Mouse (Mus musculus) hindbrain, embryonic 13.5 days (tissue): Measurements from ENCODE around the gene Hormad2. TPM values are rescaled to one million over a fixed set of nuclear protein-coding genes. Genes with fewer than 3 reads are reported as not detected.

Source experiments
- ATAC-seq: fragments of 200-750 bp; cut with Nextera tagmentation; 2 replicates; pipeline ENCODE4 v1.8.0; 2017; ENCODE audit warnings: moderate TSS enrichment; ENCODE audit not compliant: low FRiP score
- H3K27ac ChIP-seq: fragments of 300-500 bp; sonication (generic); 2 replicates; pipeline ENCODE4 v1.5.1; 2015; ENCODE audit warnings: inconsistent platforms, mild to moderate bottlenecking, moderate library complexity
- H3K27me3 ChIP-seq: fragments of 300-500 bp; sonication (generic); 2 replicates; pipeline ENCODE4 v1.6.1; 2015; ENCODE audit warnings: mild to moderate bottlenecking, inconsistent platforms
- H3K36me3 ChIP-seq: fragments of 300-500 bp; sonication (generic); 2 replicates; pipeline ENCODE4 v1.6.1; 2015; ENCODE audit warnings: mild to moderate bottlenecking, inconsistent platforms
- H3K4me1 ChIP-seq: fragments of 300-500 bp; sonication (generic); replicated peaks from 2 replicates; pipeline ENCODE4 v1.6.1; 2015; ENCODE audit warnings: inconsistent platforms
- H3K4me2 ChIP-seq: fragments of 300-500 bp; sonication (generic); 2 replicates; pipeline ENCODE4 v1.6.1; 2015; ENCODE audit warnings: inconsistent platforms, mild to moderate bottlenecking, moderate library complexity
- H3K4me3 ChIP-seq: fragments of 300-500 bp; sonication (generic); 2 replicates; pipeline ENCODE4 v1.5.1; 2015; ENCODE audit warnings: mild to moderate bottlenecking, inconsistent platforms
- H3K9ac ChIP-seq: fragments of 300-500 bp; sonication (generic); 2 replicates; pipeline ENCODE4 v1.6.1; 2015; ENCODE audit warnings: mild to moderate bottlenecking, inconsistent platforms
- H3K9me3 ChIP-seq: fragments of 300-500 bp; sonication (generic); 2 replicates; pipeline ENCODE4 v1.6.1; 2016; ENCODE audit warnings: inconsistent platforms
- WGBS: fragments of 180-500 bp; shearing (Covaris S2); methylation state at CpG from one replicate; pipeline ENCODE4 v1.1.7; 2015; 5-methylcytosine and 5-hydroxymethylcytosine counted together
- polyA plus RNA-seq: library from polyadenylated mRNA; unstranded; fragments of >200 nt; fragmentation: Nextera tagmentation; extraction: Ambion mirVana; gene quantifications from 2 replicates; pipeline ENCODE4 v1.2.1, GENCODE M21; 2015

Hormad2 gene
- polyA plus RNA-seq, 1 experiment from 2014 or later, result not detected

- Histone ChIP-seq H3K4me1 (no peaks in the 10 kb centered on the region), H3K9ac (no peak overlapping the region), H3K27me3 (no peaks in the 10 kb centered on the region), H3K36me3 (no peaks in the 10 kb centered on the region), H3K4me3 (no peak overlapping the region), H3K4me2 (no peak overlapping the region), H3K9me3 (no peaks in the 10 kb centered on the region), H3K27ac (no peak overlapping the region)
- 90% methylated on average over 7 of the region's 7 CpGs for WGBS
- ATAC-seq, result no peak
Measured at GRCm38 (mm10) chr11:4382321-4382720, 58.6 kb downstream of the Hormad2 start.

GRCm38 (mm10) chr11:4379857-4380256 is 61.0 kb downstream of the Hormad2 start:
- Histone ChIP-seq H3K27me3 (no peaks in the 10 kb centered on the region), H3K36me3 (no peaks in the 10 kb centered on the region), H3K4me2 (no peak overlapping the region), H3K9me3 (no peaks in the 10 kb centered on the region), H3K4me3 (no peak overlapping the region), H3K27ac (no peak overlapping the region), H3K4me1 (no peaks in the 10 kb centered on the region), H3K9ac (no peak overlapping the region)
- 81% methylated on average over 4 of the region's 4 CpGs for WGBS
- no peak for ATAC-seq

DNA sequence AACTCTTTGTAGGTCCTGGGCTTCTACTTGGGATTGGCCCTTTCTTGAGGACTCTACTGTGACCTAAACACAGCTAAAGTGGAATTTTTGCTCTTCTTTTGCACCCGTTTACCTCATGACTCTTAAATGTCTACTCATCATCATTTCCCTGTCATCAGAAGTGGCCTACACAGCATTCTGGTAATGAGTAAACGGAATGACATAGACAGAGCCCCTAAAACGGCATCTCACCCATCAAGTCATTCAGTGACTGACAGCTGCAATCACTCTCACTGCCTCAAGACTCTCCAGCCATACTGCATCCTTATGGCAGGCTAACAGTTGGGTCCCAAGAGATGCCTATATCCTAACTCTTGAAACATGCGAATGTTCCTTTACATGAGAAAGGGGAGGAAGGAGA is 74.5 kb downstream of the Hormad2 start:
- 88% methylated on average over 4 of the region's 4 CpGs for WGBS
- H3K4me2 ChIP-seq, result no peak overlapping the region
- H3K4me3 ChIP-seq, result no peak overlapping the region
- no peak overlapping the region for H3K27ac ChIP-seq
- no peak overlapping the region for H3K9ac ChIP-seq
- ATAC-seq, result no peak
- H3K4me1 ChIP-seq, result no peaks in the 10 kb centered on the region
- no peaks in the 10 kb centered on the region for H3K27me3 ChIP-seq
- no peaks in the 10 kb centered on the region for H3K9me3 ChIP-seq
- H3K36me3 ChIP-seq, result no peaks in the 10 kb centered on the region

DNA sequence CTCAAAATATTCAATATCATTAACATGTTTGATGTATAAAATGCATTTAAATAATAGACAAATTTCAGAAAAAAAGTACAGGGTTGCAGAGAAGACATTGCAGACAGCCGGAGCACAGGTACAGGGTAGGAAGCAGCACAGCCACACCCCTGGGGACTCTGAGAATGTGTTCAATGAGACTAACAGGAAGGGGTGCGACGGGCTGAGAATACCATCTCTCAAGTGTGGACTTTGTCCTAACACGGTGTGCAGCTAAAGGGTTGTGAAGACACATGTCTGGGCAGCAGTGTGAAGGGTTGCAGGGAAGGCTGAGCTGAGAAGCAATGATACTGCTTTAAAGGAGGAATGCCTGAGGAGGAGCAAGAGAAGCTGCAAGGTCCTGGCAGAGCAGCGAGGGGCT is 85.5 kb downstream of the Hormad2 start:
- Histone ChIP-seq H3K9ac (no peak overlapping the region), H3K4me3 (no peak overlapping the region), H3K9me3 (no peaks in the 10 kb centered on the region), H3K27ac (no peak overlapping the region), H3K4me1 (no peaks in the 10 kb centered on the region), H3K27me3 (no peaks in the 10 kb centered on the region; the same call in 1 of the 2 replicates), H3K36me3 (no peaks in the 10 kb centered on the region), H3K4me2 (no peak overlapping the region)
- 68% methylated on average over 5 of the region's 5 CpGs for WGBS
- no peak for ATAC-seq

DNA sequence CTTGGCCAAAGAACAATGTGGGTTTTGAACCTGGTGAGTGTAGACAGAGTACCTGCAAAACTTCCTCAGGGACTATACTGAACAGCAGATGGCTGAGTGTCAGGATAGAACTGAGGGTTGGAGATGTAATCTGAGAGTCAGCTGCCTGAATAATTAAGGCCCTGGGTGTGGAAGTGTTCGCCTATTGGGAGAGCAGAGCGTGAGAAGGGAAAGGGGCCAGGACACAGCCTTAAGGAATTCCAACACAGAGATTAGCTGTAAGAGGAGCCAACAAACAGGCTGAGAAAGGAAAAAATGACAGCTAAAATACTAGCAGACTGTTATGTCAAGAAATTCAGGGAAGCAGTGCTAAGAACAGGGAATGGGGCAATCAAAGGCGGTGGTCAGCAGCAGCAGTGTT is 88.3 kb downstream of the Hormad2 start:
- Histone ChIP-seq H3K9ac (no peak overlapping the region), H3K36me3 (no peaks in the 10 kb centered on the region), H3K27me3 (no peaks in the 10 kb centered on the region; the same call in 1 of the 2 replicates), H3K27ac (no peak overlapping the region), H3K4me3 (no peak overlapping the region), H3K9me3 (no peaks in the 10 kb centered on the region), H3K4me2 (no peak overlapping the region), H3K4me1 (no peaks in the 10 kb centered on the region)
- ATAC-seq, result no peak
- WGBS, result 71% methylated on average over 3 of the region's 3 CpGs

DNA sequence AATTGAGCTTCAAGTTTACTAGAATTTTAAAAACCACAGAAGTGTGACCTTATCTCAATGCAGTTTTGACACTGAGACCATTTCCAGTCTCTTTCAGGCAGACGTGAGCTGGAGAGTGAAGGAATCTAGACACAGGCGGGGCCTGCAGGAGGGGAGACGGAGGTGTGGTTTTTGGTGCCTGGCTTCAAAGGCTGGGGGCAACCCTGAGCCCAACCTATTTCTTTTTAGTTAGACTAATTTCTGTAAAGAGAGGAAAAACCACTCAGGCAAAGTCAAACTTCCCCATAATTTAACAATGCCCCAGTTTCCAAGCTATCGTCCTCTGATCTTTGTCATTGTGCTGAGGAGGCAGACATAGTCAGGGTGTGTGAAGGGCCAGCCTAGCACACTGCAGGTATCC is 97.0 kb downstream of the Hormad2 start:
- 54% methylated on average over 4 of the region's 4 CpGs for WGBS
- Histone ChIP-seq H3K9ac (no peak overlapping the region), H3K27me3 (no peaks in the 10 kb centered on the region), H3K27ac (no peak overlapping the region), H3K9me3 (no peaks in the 10 kb centered on the region), H3K4me1 (no peaks in the 10 kb centered on the region), H3K36me3 (no peaks in the 10 kb centered on the region), H3K4me3 (no peak overlapping the region), H3K4me2 (no peak overlapping the region)
- ATAC-seq, result no peak

- no peaks in the 10 kb centered on the region for H3K9me3 ChIP-seq
- no peak overlapping the region for H3K27ac ChIP-seq
- no peaks in the 10 kb centered on the region for H3K27me3 ChIP-seq
- WGBS, result 64% methylated on average over 7 of the region's 7 CpGs
- no peak overlapping the region for H3K4me3 ChIP-seq
- ATAC-seq, result no peak
- no peaks in the 10 kb centered on the region for H3K4me1 ChIP-seq
- no peaks in the 10 kb centered on the region for H3K36me3 ChIP-seq
- no peak overlapping the region for H3K4me2 ChIP-seq
- no peak overlapping the region for H3K9ac ChIP-seq
Measured at GRCm38 (mm10) chr11:4342027-4342426, 98.9 kb downstream of the Hormad2 start.

- Histone ChIP-seq H3K4me1 (no peaks in the 10 kb centered on the region), H3K9me3 (no peaks in the 10 kb centered on the region), H3K4me2 (no peak overlapping the region), H3K27ac (no peak overlapping the region), H3K36me3 (no peaks in the 10 kb centered on the region), H3K4me3 (no peak overlapping the region), H3K9ac (no peak overlapping the region), H3K27me3 (no peaks in the 10 kb centered on the region)
- WGBS, result 95% methylated on average over 9 of the region's 9 CpGs
- ATAC-seq, result no peak
Measured at GRCm38 (mm10) chr11:4340109-4340779, 100.7 kb downstream of the Hormad2 start.

GRCm38 (mm10) chr11:4339275-4339674 is 101.6 kb downstream of the Hormad2 start:
- Histone ChIP-seq H3K4me3 (no peak overlapping the region), H3K36me3 (no peaks in the 10 kb centered on the region), H3K4me2 (no peak overlapping the region), H3K27me3 (no peaks in the 10 kb centered on the region), H3K9ac (no peak overlapping the region), H3K9me3 (no peaks in the 10 kb centered on the region), H3K4me1 (no peaks in the 10 kb centered on the region), H3K27ac (no peak overlapping the region)
- ATAC-seq, result no peak
- WGBS, result 96% methylated on average over 1 of the region's 1 CpGs

- H3K4me1 ChIP-seq, result no peaks in the 10 kb centered on the region
- H3K27ac ChIP-seq, result no peak overlapping the region
- H3K27me3 ChIP-seq, result no peaks in the 10 kb centered on the region
- no peak overlapping the region for H3K4me3 ChIP-seq
- no peaks in the 10 kb centered on the region for H3K36me3 ChIP-seq
- H3K9me3 ChIP-seq, result no peaks in the 10 kb centered on the region
- no peak overlapping the region for H3K9ac ChIP-seq
- no peak overlapping the region for H3K4me2 ChIP-seq
- 88% methylated on average over 8 of the region's 8 CpGs for WGBS
- ATAC-seq, result no peak
Measured at GRCm38 (mm10) chr11:4336693-4337283, 104.1 kb downstream of the Hormad2 start.

GRCm38 (mm10) chr11:4335810-4336692 is 104.9 kb downstream of the Hormad2 start:
- WGBS, result 61% methylated on average over 10 of the region's 10 CpGs
- H3K27ac ChIP-seq, result no peak overlapping the region

GRCm38 (mm10) chr11:4332961-4333360 is 107.9 kb downstream of the Hormad2 start:
- H3K4me3 ChIP-seq, result no peak overlapping the region
- no peak overlapping the region for H3K27ac ChIP-seq
- no peak overlapping the region for H3K4me2 ChIP-seq
- H3K9me3 ChIP-seq, result no peaks in the 10 kb centered on the region
- ATAC-seq, result no peak
- H3K9ac ChIP-seq, result no peak overlapping the region
- H3K27me3 ChIP-seq, result no peaks in the 10 kb centered on the region
- no peaks in the 10 kb centered on the region for H3K36me3 ChIP-seq
- 89% methylated on average over 2 of the region's 2 CpGs for WGBS
- H3K4me1 ChIP-seq, result no peaks in the 10 kb centered on the region

More at GRCm38 (mm10) chr11:4335810-4336692, 104.9 kb downstream of the Hormad2 start:
- Histone ChIP-seq H3K9me3 (no peaks in the 10 kb centered on the region), H3K36me3 (no peaks in the 10 kb centered on the region), H3K4me2 (no peak overlapping the region), H3K27me3 (no peaks in the 10 kb centered on the region), H3K4me3 (no peak overlapping the region), H3K9ac (no peak overlapping the region), H3K4me1 (no peaks in the 10 kb centered on the region)
- ATAC-seq, result no peak
